Mouse (Mus musculus): ENCODE measurements at regions not wholly inside any gene's neighbourhood (a gene's known extent, or its start where the extent isn't known, plus 50 kb on each side); places are given as distances from the start of the nearest gene placed in this dataset.

DNA sequence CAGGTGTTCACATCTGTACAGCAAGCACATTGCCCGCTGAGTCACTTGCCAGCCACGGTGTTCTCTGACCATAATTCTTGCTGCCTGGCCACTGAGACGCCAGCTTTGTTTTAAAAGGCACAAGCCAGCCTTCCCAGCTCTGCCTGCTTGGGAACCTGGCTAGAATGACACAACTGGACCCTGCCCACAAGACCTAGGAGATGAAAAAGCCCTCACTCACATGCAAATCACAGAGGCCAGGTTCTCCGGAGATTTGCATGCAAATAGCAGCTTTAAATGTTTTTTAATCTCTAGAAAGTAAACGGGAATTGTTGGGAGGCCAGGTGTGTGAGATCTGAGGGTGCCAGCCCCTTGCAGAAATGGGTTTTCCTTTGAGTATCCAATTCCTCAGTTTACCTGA, 71.9 kb downstream of the 1810010D01Rik start:
- Histone ChIP-seq H3K27ac (no peak overlapping the region), H3K27me3 (ENCODE audit: control insufficient read depth, insufficient read depth, low read length) (no peaks in the 10 kb centered on the region), H3K4me2 (ENCODE audit: low read depth) (no peak overlapping the region), H3K9me3 (ENCODE audit: control insufficient read depth, low read length) (no peaks in the 10 kb centered on the region), H3K9ac (replicated peaks) (no peak overlapping the region), H3K36me3 (replicated peaks; ENCODE audit: control insufficient read depth, insufficient read depth, low read depth) (no peaks in the 10 kb centered on the region), H3K4me3 (ENCODE audit: insufficient read depth in 1 of 2, low read depth in 2 of 2, low read length in 2 of 2) (no peak overlapping the region), H3K4me1 (replicated peaks; ENCODE audit: control insufficient read depth in 2 of 2, insufficient read depth in 2 of 2, low read length in 1 of 2) (no peaks in the 10 kb centered on the region)
- TF ChIP-seq EP300 (IDR thresholded peaks at IDR 0.05; ENCODE audit: low read depth) (no peak), CTCF (IDR thresholded peaks at IDR 0.05; ENCODE audit: low read depth) (no peak)
- DNase-seq (ENCODE audit: low read depth in 3 of 3, low spot score in 3 of 3) (no peak), ATAC-seq (ENCODE audit: insufficient read depth) (no peak)
- 28% methylated on average over 5 of the region's 5 CpGs for WGBS (ENCODE audit: insufficient replicate concordance)

DNA sequence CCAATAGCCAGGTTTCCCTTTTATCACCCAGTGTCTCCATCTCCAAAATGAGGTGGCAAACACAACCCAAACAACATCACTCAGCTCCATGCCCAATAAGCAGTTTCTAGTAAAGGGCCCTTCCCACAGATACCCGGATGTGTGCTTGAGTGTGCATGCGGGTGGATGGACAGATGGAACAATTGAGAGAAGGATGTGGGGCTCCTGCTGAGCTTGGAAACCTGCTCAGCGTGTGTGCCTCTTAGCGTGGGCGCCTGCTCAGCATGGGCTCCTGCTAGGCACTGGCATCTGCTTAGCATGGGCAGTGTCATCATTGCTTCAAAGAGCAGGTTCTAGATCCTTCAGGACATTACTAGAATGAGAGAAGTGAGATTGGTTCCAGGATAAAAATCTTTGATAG, 75.4 kb downstream of the 1810010D01Rik start:
- no peaks in the 10 kb centered on the region for H3K36me3 ChIP-seq (replicated peaks; ENCODE audit: control insufficient read depth, insufficient read depth, low read depth)
- H3K9me3 ChIP-seq (ENCODE audit: control insufficient read depth, low read length): no peaks in the 10 kb centered on the region
- WGBS (ENCODE audit: insufficient replicate concordance): 67% methylated on average over 5 of the region's 5 CpGs
- H3K27ac ChIP-seq: no peak overlapping the region
- no peak overlapping the region for H3K4me2 ChIP-seq (ENCODE audit: low read depth)
- DNase-seq (ENCODE audit: low read depth in 3 of 3, low spot score in 3 of 3): no peak
- H3K27me3 ChIP-seq (ENCODE audit: control insufficient read depth, insufficient read depth, low read length): no peaks in the 10 kb centered on the region
- H3K4me1 ChIP-seq (replicated peaks; ENCODE audit: control insufficient read depth in 2 of 2, insufficient read depth in 2 of 2, low read length in 1 of 2): 0 out of 4 replicates have a peak, but pooled peaks cover 0 to 9% of the 10 kb centered on the region in 2 experiments
- TF ChIP-seq CTCF (IDR thresholded peaks at IDR 0.05; ENCODE audit: low read depth) (no peak), EP300 (IDR thresholded peaks at IDR 0.05; ENCODE audit: low read depth) (no peak)
- no peak for ATAC-seq (ENCODE audit: insufficient read depth)
- no peak overlapping the region for H3K9ac ChIP-seq (replicated peaks)
- no peak overlapping the region for H3K4me3 ChIP-seq (ENCODE audit: insufficient read depth in 1 of 2, low read depth in 2 of 2, low read length in 2 of 2)

DNA sequence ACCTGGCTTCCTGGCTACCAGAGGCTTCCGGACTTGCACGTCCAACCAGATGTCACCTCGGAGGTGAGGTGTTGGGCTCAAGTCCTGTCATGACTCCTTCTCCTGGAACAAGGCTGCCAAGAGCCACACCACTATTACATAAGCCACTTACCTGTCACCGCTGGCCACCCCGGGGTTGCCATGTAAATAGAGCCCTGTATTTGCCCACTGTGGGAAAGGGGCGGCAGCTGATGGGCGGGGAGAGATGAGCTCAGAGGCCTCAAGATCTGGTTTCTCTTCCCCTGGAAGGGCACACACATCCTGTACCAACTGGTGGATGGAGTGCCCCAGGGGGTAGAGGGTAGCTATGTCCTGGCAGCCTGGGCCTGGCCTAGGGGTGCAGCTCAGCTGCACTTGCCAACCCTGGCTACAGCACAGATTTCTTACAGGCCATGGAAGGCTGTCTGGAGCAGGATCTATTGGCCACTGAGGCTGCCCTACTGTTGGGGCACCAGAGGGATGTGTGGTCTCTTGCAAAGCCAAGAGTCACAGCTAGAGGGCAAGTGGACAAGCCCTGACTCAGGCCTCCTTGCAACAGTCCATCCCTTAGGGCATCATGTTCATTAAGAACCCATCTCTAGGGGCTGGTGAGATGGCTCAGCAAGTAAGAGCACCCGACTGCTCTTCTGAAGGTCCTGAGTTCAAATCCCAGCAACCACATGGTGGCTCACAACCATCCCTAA, 76.3 kb downstream of the 1810010D01Rik start:
- Histone ChIP-seq H3K36me3 (replicated peaks; ENCODE audit: control insufficient read depth, insufficient read depth, low read depth) (no peaks in the 10 kb centered on the region), H3K9ac (replicated peaks) (no peak overlapping the region), H3K4me1 (replicated peaks; ENCODE audit: control insufficient read depth in 2 of 2, insufficient read depth in 2 of 2, low read length in 1 of 2) (0 out of 4 replicates have a peak, but pooled peaks cover 0 to 9% of the 10 kb centered on the region in 2 experiments), H3K9me3 (ENCODE audit: control insufficient read depth, low read length) (no peaks in the 10 kb centered on the region), H3K27ac (no peak overlapping the region), H3K27me3 (ENCODE audit: control insufficient read depth, insufficient read depth, low read length) (no peaks in the 10 kb centered on the region), H3K4me3 (ENCODE audit: insufficient read depth in 1 of 2, low read depth in 2 of 2, low read length in 2 of 2) (no peak overlapping the region), H3K4me2 (ENCODE audit: low read depth) (no peak overlapping the region)
- 0 out of 2 replicates have a peak, but pooled peaks have one; percentile 27 for TF ChIP-seq CTCF (IDR thresholded peaks at IDR 0.05; ENCODE audit: low read depth)
- TF ChIP-seq EP300 (IDR thresholded peaks at IDR 0.05; ENCODE audit: low read depth): no peak
- DNase-seq (ENCODE audit: low read depth in 3 of 3, low spot score in 3 of 3) (no peak), ATAC-seq (ENCODE audit: insufficient read depth) (no peak)
- WGBS (ENCODE audit: insufficient replicate concordance): 57% methylated on average over 8 of the region's 8 CpGs

DNA sequence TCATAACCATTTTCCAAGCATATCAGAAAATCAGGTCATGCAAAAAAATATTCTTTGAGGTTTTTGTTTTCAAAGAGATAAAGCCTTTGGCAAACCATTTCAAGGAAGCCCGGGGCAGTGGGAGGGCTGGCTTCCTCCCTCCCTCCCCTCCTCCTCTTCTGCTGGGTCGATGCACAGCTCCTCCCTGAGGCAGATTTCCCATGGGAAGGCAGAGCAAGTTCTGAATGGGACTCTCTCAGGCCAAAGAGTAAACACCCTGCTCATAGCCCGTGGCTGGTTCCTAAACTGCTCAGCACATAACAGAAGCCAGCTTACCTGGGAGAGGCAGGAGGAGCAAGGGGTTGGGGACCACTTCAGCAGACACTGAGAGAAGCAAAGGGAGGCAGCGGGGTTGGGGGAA, 77.9 kb downstream of the 1810010D01Rik start:
- no peaks in the 10 kb centered on the region for H3K36me3 ChIP-seq (replicated peaks; ENCODE audit: control insufficient read depth, insufficient read depth, low read depth)
- no peak overlapping the region for H3K4me3 ChIP-seq (ENCODE audit: insufficient read depth in 1 of 2, low read depth in 2 of 2, low read length in 2 of 2)
- no peaks in the 10 kb centered on the region for H3K9me3 ChIP-seq (ENCODE audit: control insufficient read depth, low read length)
- no peak overlapping the region for H3K9ac ChIP-seq (replicated peaks)
- H3K4me2 ChIP-seq (ENCODE audit: low read depth): no peak overlapping the region
- no peak overlapping the region for H3K27ac ChIP-seq
- H3K4me1 ChIP-seq (replicated peaks; ENCODE audit: control insufficient read depth in 2 of 2, insufficient read depth in 2 of 2, low read length in 1 of 2): 0 out of 4 replicates have a peak, but pooled peaks cover 0 to 9% of the 10 kb centered on the region in 2 experiments
- ATAC-seq (ENCODE audit: insufficient read depth) (no peak), DNase-seq (ENCODE audit: low read depth in 3 of 3, low spot score in 3 of 3) (no peak)
- no peak for TF ChIP-seq EP300 (IDR thresholded peaks at IDR 0.05; ENCODE audit: low read depth)
- H3K27me3 ChIP-seq (ENCODE audit: control insufficient read depth, insufficient read depth, low read length): no peaks in the 10 kb centered on the region
- WGBS (ENCODE audit: insufficient replicate concordance): 19% methylated on average over 4 of the region's 4 CpGs

DNA sequence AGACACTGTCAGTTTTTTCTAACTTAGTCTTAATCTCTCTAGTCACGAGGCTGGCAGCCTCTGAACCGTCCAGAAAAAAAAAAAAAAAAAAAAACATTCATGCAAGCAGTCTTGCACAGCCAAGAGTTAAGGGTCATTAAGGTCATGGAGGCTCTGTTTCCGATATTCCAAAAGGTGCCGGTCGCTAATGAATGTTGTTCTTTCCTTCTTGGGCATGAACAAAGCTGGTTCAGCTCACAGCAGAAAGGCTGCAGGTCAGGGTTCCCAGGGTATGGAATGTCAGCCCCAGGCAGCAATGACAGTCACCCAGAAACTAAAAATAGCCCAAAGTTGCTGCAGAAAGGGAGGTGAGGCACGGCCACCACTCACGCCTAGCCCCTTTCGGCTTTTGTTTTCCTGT, 80.3 kb downstream of the 1810010D01Rik start:
- H3K36me3 ChIP-seq (replicated peaks; ENCODE audit: control insufficient read depth, insufficient read depth, low read depth): no peaks in the 10 kb centered on the region
- WGBS (ENCODE audit: insufficient replicate concordance): 46% methylated on average over 8 of the region's 8 CpGs
- no peaks in the 10 kb centered on the region for H3K9me3 ChIP-seq (ENCODE audit: control insufficient read depth, low read length)
- no peak overlapping the region for H3K27ac ChIP-seq
- H3K4me1 ChIP-seq (replicated peaks; ENCODE audit: control insufficient read depth in 2 of 2, insufficient read depth in 2 of 2, low read length in 1 of 2): 0 out of 4 replicates have a peak, but pooled peaks cover 0 to 11% of the 10 kb centered on the region in 2 experiments
- no peak overlapping the region for H3K9ac ChIP-seq (replicated peaks)
- DNase-seq (ENCODE audit: low read depth in 3 of 3, low spot score in 3 of 3) (no peak), ATAC-seq (ENCODE audit: insufficient read depth) (no peak)
- no peaks in the 10 kb centered on the region for H3K27me3 ChIP-seq (ENCODE audit: control insufficient read depth, insufficient read depth, low read length)
- H3K4me2 ChIP-seq (ENCODE audit: low read depth): no peak overlapping the region
- no peak overlapping the region for H3K4me3 ChIP-seq (ENCODE audit: insufficient read depth in 1 of 2, low read depth in 2 of 2, low read length in 2 of 2)
- TF ChIP-seq CTCF (IDR thresholded peaks at IDR 0.05; ENCODE audit: low read depth) (no peak), EP300 (IDR thresholded peaks at IDR 0.05; ENCODE audit: low read depth) (no peak)

Data from liver, embryonic 14.5 days (tissue).